Mouse (Mus musculus) adrenal gland, postnatal 25 days (tissue): ENCODE measurements at regions not wholly inside any gene's neighbourhood (a gene's known extent, or its start where the extent isn't known, plus 50 kb on each side); places are given as distances from the start of the nearest gene placed in this dataset.
A peak's percentile ranks its signal among the peaks of the same experiment; 100 is the strongest.

Experiments used
- DNase-seq: peaks from one replicate; pipeline ENCODE4 v3.0.0; 2021; ENCODE audit warnings: mixed read lengths

- DNase-seq: peak; percentile 50
Measured at GRCm38 (mm10) chr4:131374527-131375290, 430.5 kb downstream of the Matn1 start.

- no peak for DNase-seq
Measured at GRCm38 (mm10) chr4:131381063-131381462, 436.9 kb downstream of the Matn1 start.

GRCm38 (mm10) chr4:131381529-131381928 lies 437.3 kb downstream of the Matn1 start:
- DNase-seq: no peak

- no peak for DNase-seq
Measured at GRCm38 (mm10) chr4:131383862-131384261, 439.7 kb downstream of the Matn1 start.

- DNase-seq: no peak
Measured at GRCm38 (mm10) chr4:131386961-131387360, 442.8 kb downstream of the Matn1 start.

- DNase-seq: no peak
Measured at GRCm38 (mm10) chr4:131391119-131391923, 446.8 kb downstream of the Ptpru start.

GRCm38 (mm10) chr4:131391924-131392297 lies 446.2 kb downstream of the Ptpru start:
- DNase-seq: no peak

- DNase-seq: no peak
Measured at GRCm38 (mm10) chr4:131392478-131392877, 445.6 kb downstream of the Ptpru start.

- DNase-seq: no peak
Measured at GRCm38 (mm10) chr4:131396226-131396840, 441.8 kb downstream of the Ptpru start.

GRCm38 (mm10) chr4:131397161-131397560 lies 440.9 kb downstream of the Ptpru start:
- DNase-seq: no peak

- DNase-seq: peak; percentile 79
Measured at GRCm38 (mm10) chr4:131400756-131401155, 437.3 kb downstream of the Ptpru start.

GRCm38 (mm10) chr4:131401255-131401654 lies 436.8 kb downstream of the Ptpru start:
- no peak for DNase-seq

GRCm38 (mm10) chr4:131405376-131406017 lies 432.6 kb downstream of the Ptpru start:
- DNase-seq: no peak

GRCm38 (mm10) chr4:131407464-131407863 lies 430.6 kb downstream of the Ptpru start:
- DNase-seq: no peak

- no peak for DNase-seq
Measured at GRCm38 (mm10) chr4:131408644-131409043, 429.4 kb downstream of the Ptpru start.

GRCm38 (mm10) chr4:131409805-131410204 lies 428.3 kb downstream of the Ptpru start:
- DNase-seq: peak; percentile 73

- no peak for DNase-seq
Measured at GRCm38 (mm10) chr4:131411936-131412335, 426.2 kb downstream of the Ptpru start.

GRCm38 (mm10) chr4:131413380-131413779 lies 424.7 kb downstream of the Ptpru start:
- no peak for DNase-seq

GRCm38 (mm10) chr4:131415453-131415852 lies 422.6 kb downstream of the Ptpru start:
- no peak for DNase-seq

- no peak for DNase-seq
Measured at GRCm38 (mm10) chr4:131416209-131416608, 421.9 kb downstream of the Ptpru start.

GRCm38 (mm10) chr4:131417159-131417748 lies 420.8 kb downstream of the Ptpru start:
- no peak for DNase-seq

GRCm38 (mm10) chr4:131425311-131425710 lies 412.8 kb downstream of the Ptpru start:
- peak; percentile 12 for DNase-seq
